Mouse (Mus musculus) MEL (cell line): ENCODE measurements at regions not wholly inside any gene's neighbourhood (a gene's known extent, or its start where the extent isn't known, plus 50 kb on each side); places are given as distances from the start of the nearest gene placed in this dataset.

Source experiments
- CHD1 ChIP-seq: IDR thresholded peaks from 2 replicates; pipeline ENCODE4 v1.6.1; 2012; ENCODE audit warnings: low read depth, mild to moderate bottlenecking, inconsistent platforms, low read length, improper control_type of control experiment
- CTCF ChIP-seq, 3 experiments: IDR thresholded peaks in 2 of 3; conservative IDR thresholded peaks in 1 of 3; 2 replicates each; pipeline ENCODE4 v1.5.1; 2011 to 2012; ENCODE audit warnings: low read length in 3 of 3, low read depth in 2 of 3, mild to moderate bottlenecking in 2 of 3, improper control_type of control experiment in 1 of 3, inconsistent platforms in 1 of 3, mixed read lengths in 1 of 3, moderate library complexity in 1 of 3; ENCODE audit not compliant: control insufficient read depth in 1 of 3, insufficient read depth in 1 of 3, poor library complexity in 1 of 3, severe bottlenecking in 1 of 3
- E2F4 ChIP-seq: IDR thresholded peaks from 2 replicates; pipeline ENCODE4 v1.6.1; 2011; ENCODE audit warnings: low read depth, low read length, improper control_type of control experiment, borderline replicate concordance
- EP300 ChIP-seq, 2 experiments: IDR thresholded peaks; 2 replicates each; pipeline ENCODE4 v1.6.1; 2011; ENCODE audit warnings: improper control_type of control experiment in 2 of 2, low read length in 2 of 2, low read depth in 1 of 2, mild to moderate bottlenecking in 1 of 2
- GATA1 ChIP-seq: IDR thresholded peaks from 2 replicates; pipeline ENCODE4 v1.6.1; 2011; ENCODE audit warnings: low read depth, low read length, improper control_type of control experiment
- POLR2A ChIP-seq, 2 experiments: IDR thresholded peaks; 2 replicates each; pipeline ENCODE4 v1.6.1; 2011 to 2012; ENCODE audit warnings: low read length in 2 of 2, mild to moderate bottlenecking in 2 of 2, control low read depth in 1 of 2, improper control_type of control experiment in 1 of 2, low read depth in 1 of 2, moderate library complexity in 1 of 2; ENCODE audit not compliant: control insufficient read depth in 1 of 2, insufficient read depth in 1 of 2, poor library complexity in 1 of 2
- ZC3H11A ChIP-seq: IDR thresholded peaks from 2 replicates; pipeline ENCODE4 v1.6.1; 2012; ENCODE audit warnings: low read depth, mild to moderate bottlenecking, inconsistent platforms, low read length, improper control_type of control experiment
- ZMIZ1 ChIP-seq: IDR thresholded peaks from 2 replicates; pipeline ENCODE4 v1.6.1; 2012; ENCODE audit warnings: low read depth, mild to moderate bottlenecking, inconsistent platforms, low read length, improper control_type of control experiment, moderate library complexity

DNA sequence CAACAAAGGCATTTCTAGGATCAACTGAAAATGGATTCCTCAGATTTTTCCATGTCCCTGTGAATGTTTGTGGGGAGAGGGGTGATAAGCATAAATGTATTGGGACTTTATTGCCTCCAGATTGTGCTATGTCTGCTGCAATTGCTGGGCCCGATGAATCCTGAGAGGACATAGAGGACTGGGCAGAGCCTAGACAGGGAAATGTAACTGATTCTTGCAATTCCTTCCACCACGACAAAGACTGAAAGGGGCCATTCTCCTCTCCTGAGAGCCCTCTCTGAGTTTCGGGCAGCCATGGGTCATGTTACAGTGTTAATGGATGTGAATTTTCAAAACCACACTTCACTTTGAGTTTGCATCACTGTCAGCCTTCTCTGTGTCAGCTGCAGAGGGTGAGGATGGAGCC is 159.7 kb upstream of the Gdf10 start:
- TF ChIP-seq EP300 (IDR thresholded peaks at IDR 0.05; ENCODE audit: low read depth in 1 of 2, low read length in 2 of 2), result no peak
- no peak for TF ChIP-seq POLR2A (IDR thresholded peaks at IDR 0.05; ENCODE audit: control insufficient read depth in 1 of 2, insufficient read depth in 1 of 2, low read depth in 1 of 2, low read length in 2 of 2, poor library complexity in 1 of 2)
- TF ChIP-seq CTCF (IDR thresholded peaks at IDR 0.05 in 2 of 3, conservative IDR thresholded peaks at IDR 0.05 in 1 of 3; ENCODE audit: control insufficient read depth in 1 of 3, insufficient read depth in 1 of 3, low read depth in 2 of 3, low read length in 3 of 3, poor library complexity in 1 of 3, severe bottlenecking in 1 of 3), result no peak
- no peak for TF ChIP-seq GATA1
- no peak for TF ChIP-seq CHD1
- TF ChIP-seq ZC3H11A, result no peak
- no peak for TF ChIP-seq E2F4
- no peak for TF ChIP-seq ZMIZ1
